Mouse (Mus musculus) bone marrow macrophage, adult 2 months (primary cell): ENCODE data around the gene Arnt2.

Experiments used
- CTCF ChIP-seq: IDR thresholded peaks from 2 replicates; pipeline ENCODE4 v1.5.1; 2012; ENCODE audit warnings: low read depth, mild to moderate bottlenecking, low read length, moderate library complexity
- POLR2A ChIP-seq: IDR thresholded peaks from 2 replicates; pipeline ENCODE4 v1.6.1; 2012; ENCODE audit warnings: mild to moderate bottlenecking, low read depth, low read length, borderline replicate concordance

DNA sequence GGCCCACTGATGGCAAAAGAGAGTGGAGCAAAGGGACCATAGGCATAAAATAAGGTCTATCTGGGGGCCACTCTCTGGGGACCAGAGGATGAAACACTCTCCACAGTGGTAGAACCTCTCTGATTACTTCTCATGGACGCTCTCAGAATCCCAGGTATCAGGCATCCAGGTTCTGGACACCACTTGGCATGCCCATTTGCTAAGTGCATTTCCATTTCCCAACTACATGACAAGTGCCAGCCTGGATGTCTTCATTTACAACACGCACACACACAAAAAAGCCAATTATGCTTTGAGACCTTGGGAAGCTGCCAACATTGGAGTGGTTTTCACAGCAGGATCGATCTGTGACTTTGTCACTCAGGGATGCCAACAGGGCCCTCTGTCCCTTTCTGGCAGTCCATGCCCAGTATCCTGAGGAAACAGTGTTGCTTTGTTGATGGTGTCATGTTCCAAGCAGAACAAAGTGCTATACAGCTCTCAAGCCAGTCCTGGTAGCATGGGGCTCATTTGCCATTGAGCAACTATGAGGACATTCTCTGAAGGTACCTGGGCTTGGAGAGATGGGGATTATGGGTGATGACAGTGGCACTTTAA lies 102.5 kb downstream of the Arnt2 start:
- TF ChIP-seq CTCF (no peak), POLR2A (no peak)
